Mouse (Mus musculus) ES-CJ7 (cell line): ENCODE measurements at regions not wholly inside any gene's neighbourhood (a gene's known extent, or its start where the extent isn't known, plus 50 kb on each side); places are given as distances from the start of the nearest gene placed in this dataset.
"Not testable (repeated sequence)": the region's sequence is repeated elsewhere in the genome, so short reads cannot be mapped to it uniquely, and the experiment has no call there.

Source experiments
- DNase-seq: peaks from one replicate; pipeline ENCODE4 v3.0.0; 2011; ENCODE audit warnings: low read depth, low spot score

GRCm38 (mm10) chr14:61756651-61757050 is 149.4 kb downstream of the Kcnrg start:
- no peak for DNase-seq

- no peak for DNase-seq
Observed at GRCm38 (mm10) chr14:61757086-61757822, 150.0 kb downstream of the Kcnrg start.

GRCm38 (mm10) chr14:61757823-61758175 is 150.5 kb downstream of the Kcnrg start:
- no peak for DNase-seq

GRCm38 (mm10) chr14:61758586-61758985 is 151.3 kb downstream of the Kcnrg start:
- DNase-seq: peak; percentile 61

GRCm38 (mm10) chr14:61760176-61760575 is 152.9 kb downstream of the Kcnrg start:
- DNase-seq: not testable (repeated sequence)

DNA sequence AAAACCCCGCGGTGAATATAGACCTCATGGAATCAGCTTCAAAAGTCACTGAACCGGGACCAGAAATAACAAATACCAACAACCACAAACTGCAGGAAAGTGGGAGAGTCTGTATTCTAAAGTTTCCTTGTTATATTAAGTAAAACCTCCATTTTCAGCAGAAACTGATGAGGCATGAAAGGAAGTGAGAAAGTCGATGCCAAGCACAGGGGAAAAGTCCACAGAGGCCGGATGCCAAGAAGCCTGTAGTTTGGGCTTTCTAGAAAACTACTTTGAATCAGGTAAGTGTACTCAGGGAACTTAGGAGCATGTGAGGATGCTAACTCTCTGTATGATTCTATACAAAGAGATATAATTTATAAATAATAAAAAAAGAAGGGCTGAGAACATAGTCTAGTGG is 154.8 kb downstream of the Kcnrg start:
- no peak for DNase-seq

- no peak for DNase-seq
Observed at GRCm38 (mm10) chr14:61769881-61770280, 162.6 kb downstream of the Kcnrg start.

GRCm38 (mm10) chr14:61774171-61774570 is 166.9 kb downstream of the Kcnrg start:
- DNase-seq: no peak

- DNase-seq: no peak
Observed at GRCm38 (mm10) chr14:61778618-61779017, 171.4 kb downstream of the Kcnrg start.

DNA sequence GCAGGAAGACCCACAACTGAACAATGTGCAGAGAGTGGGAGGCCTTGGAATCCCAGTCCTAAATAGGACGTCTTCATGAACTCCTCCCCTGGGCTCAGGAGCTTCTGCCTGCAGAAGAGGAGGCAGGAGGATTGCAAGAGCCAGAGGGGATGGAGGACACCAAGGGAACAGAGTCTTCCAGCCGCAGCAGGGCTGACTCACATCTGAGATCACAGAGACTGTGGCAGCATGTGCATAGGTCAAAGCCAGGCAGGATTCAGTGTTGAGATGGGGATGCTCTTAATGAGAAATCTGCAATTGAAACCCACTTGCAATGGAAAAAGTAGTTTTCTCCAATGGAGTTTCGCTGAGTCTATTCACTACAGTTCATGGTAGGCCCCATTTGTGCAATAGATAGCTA is 175.9 kb downstream of the Kcnrg start:
- DNase-seq: no peak

GRCm38 (mm10) chr14:61784609-61785008 is 177.4 kb downstream of the Kcnrg start:
- no peak for DNase-seq

DNA sequence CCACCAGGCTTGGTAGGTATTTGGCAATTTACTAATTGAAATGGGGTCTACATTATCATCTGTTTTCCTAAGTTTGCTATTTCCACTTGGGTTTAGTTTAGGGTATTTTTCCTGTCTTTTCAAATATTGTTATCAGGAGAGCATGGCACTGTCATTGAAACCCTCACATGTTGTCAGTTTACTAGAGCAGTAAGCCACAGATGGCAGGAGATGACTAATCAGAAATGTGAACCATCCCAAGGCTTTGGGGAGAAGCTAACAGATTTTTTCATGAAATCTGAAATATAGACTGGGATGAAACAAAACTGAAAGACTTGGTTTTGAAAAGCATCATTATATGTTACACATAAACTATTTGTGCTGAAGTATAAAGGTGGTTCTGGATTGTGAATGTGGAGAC is 178.8 kb downstream of the Kcnrg start:
- no peak for DNase-seq

DNA sequence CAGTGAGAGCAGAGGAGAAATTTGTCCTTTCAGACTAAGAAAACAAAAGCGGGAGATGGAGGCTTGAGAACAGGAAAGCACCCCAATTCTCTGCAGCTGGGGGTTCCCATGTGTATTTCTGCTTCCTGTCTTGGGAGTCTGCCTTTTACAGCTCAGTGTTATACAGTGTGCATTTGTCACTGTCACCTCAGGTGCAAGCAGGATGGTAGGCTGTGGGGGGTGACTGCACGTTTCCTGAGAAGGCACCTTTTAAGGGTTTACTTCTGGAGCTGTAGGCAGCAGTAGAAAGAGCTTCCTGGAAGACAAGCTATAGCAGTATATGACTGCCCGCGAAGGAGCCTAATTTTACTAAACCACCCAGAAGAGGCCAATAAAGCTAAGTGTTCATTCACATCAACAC is 180.5 kb downstream of the Kcnrg start:
- DNase-seq: no peak

- no peak for DNase-seq
Observed at GRCm38 (mm10) chr14:61788998-61789790, 181.9 kb downstream of the Kcnrg start.

GRCm38 (mm10) chr14:61795976-61796645 is 188.9 kb downstream of the Kcnrg start:
- DNase-seq: peak; percentile 78

- DNase-seq: peak; percentile 55
Observed at GRCm38 (mm10) chr14:61796671-61797070, 189.4 kb downstream of the Kcnrg start.

DNA sequence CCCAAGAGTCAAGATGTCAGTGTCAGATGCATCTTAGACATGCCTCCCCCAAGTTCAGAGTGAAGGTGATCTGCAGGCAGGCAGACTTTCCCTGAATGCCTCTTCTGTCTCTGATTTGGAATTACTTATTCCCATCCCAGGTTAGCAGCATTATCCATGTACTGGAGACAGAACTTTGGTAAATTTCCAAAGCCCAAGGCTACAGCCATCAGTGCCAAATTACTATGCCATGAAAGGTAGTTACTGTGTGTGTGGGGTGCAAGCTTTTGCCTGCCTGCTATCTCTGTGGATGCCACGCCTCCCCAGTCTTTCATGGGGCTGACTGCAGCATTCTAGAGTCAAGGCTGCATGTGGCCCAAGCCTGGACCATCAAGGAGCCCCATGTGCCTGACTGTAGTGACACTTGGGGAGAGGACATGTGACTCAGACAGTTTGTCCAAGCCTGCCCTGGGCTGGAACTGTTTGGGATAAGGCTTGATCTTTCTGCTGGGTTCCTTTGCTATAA is 196.2 kb downstream of the Kcnrg start:
- DNase-seq: no peak

DNA sequence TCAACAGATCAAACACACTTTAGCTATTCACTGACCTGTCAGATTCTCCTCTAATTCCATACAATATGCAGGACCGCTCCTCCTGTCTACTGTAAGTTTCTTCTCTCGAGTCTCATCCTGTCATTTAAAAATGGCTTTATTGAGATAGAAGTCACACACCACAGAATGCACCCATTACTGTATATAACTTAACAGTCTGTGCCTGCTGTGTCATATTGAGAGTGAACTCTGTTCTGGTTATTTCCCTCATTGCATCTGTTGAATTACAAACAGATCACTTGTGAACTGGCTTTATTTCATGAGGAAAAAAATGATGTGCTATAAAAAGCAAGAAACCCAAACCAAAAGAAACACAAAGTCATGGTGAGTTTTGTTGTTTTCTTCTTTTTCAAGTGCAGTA is 198.2 kb downstream of the Kcnrg start:
- no peak for DNase-seq

GRCm38 (mm10) chr14:61808193-61808592 is 200.9 kb downstream of the Kcnrg start:
- DNase-seq: no peak

GRCm38 (mm10) chr14:61809716-61810437 is 202.6 kb downstream of the Kcnrg start:
- DNase-seq: no peak

GRCm38 (mm10) chr14:61810836-61811235 is 203.6 kb downstream of the Kcnrg start:
- no peak for DNase-seq

- DNase-seq: no peak
Observed at GRCm38 (mm10) chr14:61817711-61818110, 210.5 kb downstream of the Kcnrg start.
